Mouse (Mus musculus): Measurements from ENCODE around the gene Pde8b. TPM values are rescaled to one million over a fixed set of nuclear protein-coding genes. Genes with fewer than 3 reads are reported as not detected.
"Not testable (repeated sequence)": the region's sequence is repeated elsewhere in the genome, so short reads cannot be mapped to it uniquely, and the experiment has no call there.

Gene Pde8b
- polyA plus RNA-seq, 1 experiment = 6.3 TPM

DNA sequence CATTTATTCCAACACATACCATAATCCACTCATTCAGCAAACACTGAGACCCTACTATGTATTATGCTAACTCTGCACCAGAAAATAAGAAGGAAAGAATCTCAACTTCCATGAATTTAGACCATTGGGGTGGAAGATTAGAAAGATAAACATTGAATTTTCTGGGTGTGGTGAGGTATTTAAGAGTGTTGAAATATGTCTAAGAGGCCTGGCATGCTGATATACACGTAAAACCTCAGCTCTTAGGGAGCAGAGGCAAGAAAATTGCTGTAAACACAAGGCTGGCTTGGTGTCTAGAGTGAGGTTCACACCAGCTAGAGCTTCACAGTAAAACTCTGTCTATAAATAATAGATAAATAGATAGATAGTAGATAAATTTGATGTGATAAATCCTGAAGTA is 19.8 kb downstream of the Pde8b start:
- H3K4me3 ChIP-seq (replicated peaks; ENCODE audit: control insufficient read depth, low read depth, low read length) = no peak overlapping the region
- TF ChIP-seq POLR2A (IDR thresholded peaks at IDR 0.05; ENCODE audit: borderline replicate concordance, control insufficient read depth, low read depth, low read length) = no peak
- TF ChIP-seq CTCF (IDR thresholded peaks at IDR 0.05; ENCODE audit: control insufficient read depth, insufficient read depth, low read length) = no peak
- no peak overlapping the region for H3K27ac ChIP-seq (ENCODE audit: control insufficient read depth, insufficient read depth, low read depth, low read length, poor library complexity)
- H3K4me1 ChIP-seq (ENCODE audit: control insufficient read depth, insufficient read depth, low read length) = no peaks in the 10 kb centered on the region
- whole genome bisulfite sequencing = 58% methylated on average over 1 of the region's 1 CpGs

DNA sequence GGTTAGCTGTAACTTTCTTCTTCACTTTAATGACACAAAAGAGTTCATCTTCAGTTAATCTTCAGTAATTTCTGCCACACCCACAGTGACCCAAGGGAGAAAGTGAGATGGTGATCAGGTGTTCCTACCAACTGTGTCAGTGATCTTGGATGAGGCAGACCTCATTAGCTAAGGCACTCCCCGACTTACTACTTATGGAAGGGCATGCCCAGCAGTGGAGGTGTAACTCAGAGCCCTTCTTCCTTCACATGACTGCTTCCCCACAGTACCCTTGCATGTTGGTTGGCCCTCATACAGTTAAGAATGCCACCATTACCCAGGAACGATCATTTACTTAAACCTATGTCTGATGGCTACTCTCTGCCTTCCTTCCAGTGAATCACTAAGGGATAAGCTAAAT is 25.6 kb downstream of the Pde8b start:
- Histone ChIP-seq H3K4me3 (replicated peaks; ENCODE audit: control insufficient read depth, low read depth, low read length) (no peak overlapping the region), H3K27ac (ENCODE audit: control insufficient read depth, insufficient read depth, low read depth, low read length, poor library complexity) (no peak overlapping the region), H3K4me1 (ENCODE audit: control insufficient read depth, insufficient read depth, low read length) (no peaks in the 10 kb centered on the region)
- no peak for TF ChIP-seq CTCF (IDR thresholded peaks at IDR 0.05; ENCODE audit: control insufficient read depth, insufficient read depth, low read length)
- no peak for TF ChIP-seq POLR2A (IDR thresholded peaks at IDR 0.05; ENCODE audit: borderline replicate concordance, control insufficient read depth, low read depth, low read length)
- 67% methylated on average over 2 of the region's 2 CpGs for WGBS

DNA sequence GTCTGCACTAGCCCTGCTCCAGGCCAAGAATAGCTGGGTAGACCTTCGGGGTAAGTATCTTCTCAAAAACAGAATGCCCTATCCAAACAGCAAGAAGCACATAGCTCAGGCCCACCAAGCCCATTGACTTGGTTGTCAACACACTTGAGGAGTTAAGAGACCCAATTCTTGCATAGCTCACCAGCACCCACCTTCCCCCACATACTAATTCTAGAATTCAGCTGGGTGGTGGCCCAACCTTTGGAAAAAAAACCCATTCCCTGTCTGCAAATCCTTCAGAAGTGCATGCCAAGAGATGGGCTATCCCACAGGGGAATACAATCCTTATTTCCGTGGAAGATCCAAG is 26.7 kb downstream of the Pde8b start:
- Histone ChIP-seq H3K4me1 (ENCODE audit: control insufficient read depth, insufficient read depth, low read length) (no peaks in the 10 kb centered on the region), H3K27ac (ENCODE audit: control insufficient read depth, insufficient read depth, low read depth, low read length, poor library complexity) (no peak overlapping the region), H3K4me3 (replicated peaks; ENCODE audit: control insufficient read depth, low read depth, low read length) (no peak overlapping the region)
- TF ChIP-seq POLR2A (IDR thresholded peaks at IDR 0.05; ENCODE audit: borderline replicate concordance, control insufficient read depth, low read depth, low read length) (no peak), CTCF (IDR thresholded peaks at IDR 0.05; ENCODE audit: control insufficient read depth, insufficient read depth, low read length) (no peak)
- WGBS = 48% methylated on average over 2 of the region's 2 CpGs

DNA sequence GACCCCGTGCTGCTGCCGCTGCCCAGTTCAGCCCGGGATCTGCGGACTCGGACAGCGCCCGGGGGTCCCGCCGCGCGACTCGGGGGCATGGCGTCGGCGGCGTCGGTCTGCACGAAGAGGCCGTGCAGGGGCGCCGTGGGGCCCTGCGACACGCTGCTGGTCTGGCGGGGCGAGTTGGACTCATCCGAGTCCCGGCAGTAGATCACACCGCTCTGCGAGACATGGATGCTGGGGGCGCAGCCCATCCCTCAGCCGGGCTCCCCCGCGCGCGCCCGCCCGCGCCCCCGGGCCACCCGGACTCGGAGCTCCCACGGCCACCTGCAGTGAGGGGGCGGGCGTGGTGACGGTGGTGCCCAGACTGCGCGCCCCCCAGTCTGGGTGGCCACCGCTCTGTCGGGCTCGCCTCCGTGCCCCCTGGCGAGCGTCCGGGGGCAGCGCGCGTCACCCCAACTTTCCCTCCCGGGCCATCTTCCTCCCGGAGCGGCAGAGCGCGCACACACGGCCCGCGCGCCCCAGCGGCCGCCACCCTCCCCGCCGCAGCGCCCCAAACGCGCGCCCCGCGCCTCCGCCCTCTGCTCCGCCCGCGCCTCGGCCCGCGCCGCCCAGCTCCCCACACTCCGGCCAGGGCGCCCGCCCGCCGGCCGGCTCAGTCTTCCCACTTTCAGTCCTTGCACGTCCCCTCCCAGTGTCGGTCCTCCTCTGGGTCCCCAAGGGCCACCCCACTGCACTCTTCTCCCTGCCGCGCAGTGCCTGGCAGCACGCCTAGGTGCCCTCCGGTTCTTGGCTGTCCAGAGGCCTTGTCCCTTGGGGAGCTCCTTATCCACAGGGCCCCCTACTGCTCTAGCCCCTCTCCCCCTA is 27.3 kb downstream of the Pde8b start:
- H3K4me1 ChIP-seq (ENCODE audit: control insufficient read depth, insufficient read depth, low read length) = no peaks in the 10 kb centered on the region
- TF ChIP-seq CTCF (IDR thresholded peaks at IDR 0.05; ENCODE audit: control insufficient read depth, insufficient read depth, low read length) (no peak), POLR2A (IDR thresholded peaks at IDR 0.05; ENCODE audit: borderline replicate concordance, control insufficient read depth, low read depth, low read length) (no peak)
- H3K4me3 ChIP-seq (replicated peaks; ENCODE audit: control insufficient read depth, low read depth, low read length) = no peak overlapping the region
- 3% methylated on average over 88 of the region's 96 CpGs for WGBS
- H3K27ac ChIP-seq (ENCODE audit: control insufficient read depth, insufficient read depth, low read depth, low read length, poor library complexity) = no peak overlapping the region

DNA sequence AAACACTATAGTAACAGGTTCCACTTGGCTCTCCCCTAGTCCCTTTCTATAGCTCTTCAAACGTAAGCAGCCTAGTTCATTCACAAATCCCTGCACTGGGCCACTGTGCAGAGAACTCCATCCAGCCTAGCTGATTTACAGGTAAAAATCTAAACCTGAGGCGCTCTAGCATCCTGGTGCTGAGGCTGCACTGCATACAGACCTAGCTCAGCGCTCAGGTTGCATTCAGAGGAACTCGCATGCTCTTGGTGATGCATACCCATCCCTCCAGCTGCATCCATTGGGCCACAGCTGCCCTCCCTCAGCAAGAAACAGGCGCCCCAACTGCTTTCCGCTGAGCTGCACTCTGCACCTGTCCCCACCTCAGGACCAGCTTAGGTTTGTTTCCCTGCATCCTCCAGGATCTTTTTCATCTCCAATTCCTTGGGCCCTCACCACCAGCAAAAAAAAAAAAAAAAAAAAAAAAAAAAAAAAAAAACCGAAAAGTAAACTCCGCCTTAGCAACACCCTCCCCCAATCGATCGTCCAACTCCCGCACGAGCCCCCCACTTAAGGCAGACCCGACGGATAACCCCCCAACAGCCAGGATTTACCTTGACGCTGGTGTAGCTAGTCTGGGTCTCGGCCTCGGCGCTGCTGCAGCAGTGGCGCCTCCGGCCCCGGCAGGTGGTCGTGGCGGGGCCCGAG is 28.1 kb downstream of the Pde8b start:
- TF ChIP-seq POLR2A (IDR thresholded peaks at IDR 0.05; ENCODE audit: borderline replicate concordance, control insufficient read depth, low read depth, low read length) = no peak
- TF ChIP-seq CTCF (IDR thresholded peaks at IDR 0.05; ENCODE audit: control insufficient read depth, insufficient read depth, low read length) = no peak
- Histone ChIP-seq H3K4me3 (replicated peaks; ENCODE audit: control insufficient read depth, low read depth, low read length) (no peak overlapping the region), H3K27ac (ENCODE audit: control insufficient read depth, insufficient read depth, low read depth, low read length, poor library complexity) (no peak overlapping the region), H3K4me1 (ENCODE audit: control insufficient read depth, insufficient read depth, low read length) (no peaks in the 10 kb centered on the region)
- WGBS = 10% methylated on average over 24 of the region's 24 CpGs

DNA sequence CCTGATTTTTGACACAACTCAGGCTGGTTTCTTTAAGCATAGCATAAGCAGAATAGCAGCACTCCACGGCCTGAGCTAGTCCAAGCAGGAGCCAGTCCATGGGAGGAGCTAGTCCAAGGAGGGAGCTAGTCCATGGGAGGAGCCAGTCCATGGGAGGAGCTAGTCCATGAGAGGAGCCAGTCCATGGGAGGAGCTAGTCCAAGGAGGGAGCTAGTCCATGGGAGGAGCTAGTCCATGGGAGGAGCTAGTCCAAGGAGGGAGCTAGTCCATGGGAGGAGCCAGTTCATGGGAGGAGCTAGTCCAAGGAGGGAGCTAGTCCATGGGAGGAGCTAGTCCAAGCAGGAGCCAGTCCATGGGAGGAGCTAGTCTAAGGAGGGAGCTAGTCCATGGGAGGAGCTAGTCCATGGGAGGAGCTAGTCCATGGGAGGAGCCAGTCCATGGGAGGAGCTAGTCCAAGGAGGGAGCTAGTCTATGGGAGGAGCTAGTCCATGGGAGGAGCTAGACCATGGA is 34.4 kb downstream of the Pde8b start:
- WGBS = 63% methylated on average over 1 of the region's 1 CpGs
- H3K4me3 ChIP-seq (replicated peaks; ENCODE audit: control insufficient read depth, low read depth, low read length); H3K4me1 ChIP-seq (ENCODE audit: control insufficient read depth, insufficient read depth, low read length): not testable (repeated sequence)

DNA sequence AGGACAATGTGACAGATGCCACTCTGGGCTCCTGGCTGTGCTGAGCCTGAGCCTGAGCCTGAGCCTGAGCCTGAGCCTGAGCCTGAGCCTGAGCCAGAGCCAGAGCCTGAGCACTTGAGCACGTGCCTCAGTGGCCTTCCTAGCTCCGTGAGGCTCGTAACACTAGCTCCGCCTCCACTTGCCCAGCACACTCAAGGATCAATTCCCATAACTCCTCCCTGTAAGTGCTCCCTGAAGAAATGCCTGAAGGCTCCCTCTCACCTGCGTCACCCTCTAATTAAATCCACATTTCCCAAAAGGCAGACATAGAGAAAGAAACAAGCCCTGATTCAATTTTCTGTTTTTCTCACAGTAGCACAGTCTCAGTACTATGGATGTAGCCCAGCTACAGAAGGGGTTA is 37.8 kb downstream of the Pde8b start:
- WGBS = 75% methylated on average over 5 of the region's 5 CpGs
- TF ChIP-seq CTCF (IDR thresholded peaks at IDR 0.05; ENCODE audit: control insufficient read depth, insufficient read depth, low read length) (no peak), POLR2A (IDR thresholded peaks at IDR 0.05; ENCODE audit: borderline replicate concordance, control insufficient read depth, low read depth, low read length) (no peak)
- H3K4me3 ChIP-seq (replicated peaks; ENCODE audit: control insufficient read depth, low read depth, low read length) = no peak overlapping the region

More for the DNA sequence above, 34.4 kb downstream of the Pde8b start:
- not testable (repeated sequence) for H3K27ac ChIP-seq (ENCODE audit: control insufficient read depth, insufficient read depth, low read depth, low read length, poor library complexity)

DNA sequence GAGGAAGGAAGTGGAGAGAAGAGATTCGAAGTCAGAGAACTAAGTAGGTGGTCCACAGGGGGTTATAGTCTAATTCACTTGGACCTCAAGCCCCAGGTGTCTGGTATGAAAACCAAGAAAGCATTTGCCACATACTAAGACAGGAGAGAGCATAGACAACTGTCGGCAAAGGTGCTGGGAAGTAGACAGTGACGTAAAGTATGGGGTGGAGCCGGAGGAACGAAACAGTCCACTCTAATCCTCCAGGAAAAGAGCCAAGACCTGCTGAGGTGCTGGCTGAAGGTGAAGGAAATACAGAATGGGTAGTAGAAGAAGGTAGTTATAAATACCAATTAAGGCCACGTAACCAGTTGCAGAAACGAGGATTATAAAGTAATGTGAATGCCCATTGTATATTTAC is 42.8 kb downstream of the Pde8b start:
- 74% methylated on average over 7 of the region's 7 CpGs for WGBS
- not testable (repeated sequence) for H3K4me3 ChIP-seq (replicated peaks; ENCODE audit: control insufficient read depth, low read depth, low read length); H3K4me1 ChIP-seq (ENCODE audit: control insufficient read depth, insufficient read depth, low read length); H3K27ac ChIP-seq (ENCODE audit: control insufficient read depth, insufficient read depth, low read depth, low read length, poor library complexity)

More for the DNA sequence above, 37.8 kb downstream of the Pde8b start:
- no peak overlapping the region for H3K27ac ChIP-seq (ENCODE audit: control insufficient read depth, insufficient read depth, low read depth, low read length, poor library complexity)
- H3K4me1 ChIP-seq (ENCODE audit: control insufficient read depth, insufficient read depth, low read length) = no peaks in the 10 kb centered on the region

Measured in bone marrow, adult 2 months (tissue).